Mouse (Mus musculus) midbrain, embryonic 14.5 days (tissue): ENCODE measurements around the gene Kcnip1. TPM values are rescaled to one million over a fixed set of nuclear protein-coding genes. Genes with fewer than 3 reads are reported as not detected.

Experiments
- ATAC-seq: fragments of 200-750 bp; cut with Nextera tagmentation; 2 replicates; pipeline ENCODE4 v1.8.0; 2017; ENCODE audit warnings: moderate number of reproducible peaks, moderate library complexity; ENCODE audit not compliant: low FRiP score, low TSS enrichment
- DNase-seq: peaks from one replicate; pipeline ENCODE4 v3.0.0-alpha.2; 2015
- H3K27ac ChIP-seq: fragments of 300-500 bp; sonication (generic); replicated peaks from 2 replicates; pipeline ENCODE4 v1.5.1; 2014; ENCODE audit warnings: mild to moderate bottlenecking, low read depth, low read length, moderate library complexity
- H3K27me3 ChIP-seq: fragments of 300-500 bp; sonication (generic); 2 replicates; pipeline ENCODE4 v1.6.1; 2014; ENCODE audit warnings: low read length, control low read depth, mixed read lengths; ENCODE audit not compliant: control insufficient read depth, insufficient read depth
- H3K36me3 ChIP-seq: fragments of 300-500 bp; sonication (generic); 2 replicates; pipeline ENCODE4 v1.6.1; 2014; ENCODE audit warnings: low read length, control low read depth; ENCODE audit not compliant: control insufficient read depth, insufficient read depth
- H3K4me1 ChIP-seq: fragments of 300-500 bp; sonication (generic); 2 replicates; pipeline ENCODE4 v1.6.1; 2014; ENCODE audit warnings: mild to moderate bottlenecking, antibody characterized with exemption, low read length, control low read depth; ENCODE audit not compliant: control insufficient read depth, insufficient read depth
- H3K4me2 ChIP-seq: fragments of 300-500 bp; sonication (generic); 2 replicates; pipeline ENCODE4 v1.6.1; 2014; ENCODE audit warnings: mild to moderate bottlenecking, low read length, moderate library complexity
- H3K4me3 ChIP-seq: fragments of 300-500 bp; sonication (generic); replicated peaks from 2 replicates; pipeline ENCODE4 v1.5.1; 2014; ENCODE audit warnings: low read depth, low read length
- H3K9ac ChIP-seq: fragments of 300-500 bp; sonication (generic); replicated peaks from 2 replicates; pipeline ENCODE4 v1.6.1; 2014; ENCODE audit warnings: mild to moderate bottlenecking, low read length, moderate library complexity
- H3K9me3 ChIP-seq: fragments of 300-500 bp; sonication (generic); 2 replicates; pipeline ENCODE4 v1.6.1; 2016; ENCODE audit warnings: low read length, control low read depth, mixed read lengths; ENCODE audit not compliant: control insufficient read depth
- WGBS: fragments of 180-500 bp; shearing (Covaris S2); extraction: QIAGEN DNeasy Blood & Tissue Kit; methylation state at CpG from one replicate; pipeline ENCODE4 v1.1.7; 2014; 5-methylcytosine and 5-hydroxymethylcytosine counted together
- polyA plus RNA-seq: library from polyadenylated mRNA; unstranded; fragments of >200 nt; fragmentation: Nextera tagmentation; extraction: Ambion mirVana; gene quantifications from 2 replicates; pipeline ENCODE4 v1.2.1, GENCODE M21; 2014

The Kcnip1 gene
- polyA plus RNA-seq, 1 experiment from 2014 or later = 76.5 TPM

- 79% methylated on average over 4 of the region's 4 CpGs for WGBS
- H3K9ac ChIP-seq = no peak overlapping the region
- no peaks in the 10 kb centered on the region for H3K27me3 ChIP-seq
- ATAC-seq (no peak), DNase-seq (no peak)
- no peaks in the 10 kb centered on the region for H3K4me1 ChIP-seq
- H3K4me3 ChIP-seq = no peak overlapping the region
- no peaks in the 10 kb centered on the region for H3K9me3 ChIP-seq
- H3K4me2 ChIP-seq = no peak overlapping the region
- no peaks in the 10 kb centered on the region for H3K36me3 ChIP-seq
- H3K27ac ChIP-seq = no peak overlapping the region
Observed at GRCm38 (mm10) chr11:33955982-33956381, 37.0 kb downstream of the Kcnip1 start.

DNA sequence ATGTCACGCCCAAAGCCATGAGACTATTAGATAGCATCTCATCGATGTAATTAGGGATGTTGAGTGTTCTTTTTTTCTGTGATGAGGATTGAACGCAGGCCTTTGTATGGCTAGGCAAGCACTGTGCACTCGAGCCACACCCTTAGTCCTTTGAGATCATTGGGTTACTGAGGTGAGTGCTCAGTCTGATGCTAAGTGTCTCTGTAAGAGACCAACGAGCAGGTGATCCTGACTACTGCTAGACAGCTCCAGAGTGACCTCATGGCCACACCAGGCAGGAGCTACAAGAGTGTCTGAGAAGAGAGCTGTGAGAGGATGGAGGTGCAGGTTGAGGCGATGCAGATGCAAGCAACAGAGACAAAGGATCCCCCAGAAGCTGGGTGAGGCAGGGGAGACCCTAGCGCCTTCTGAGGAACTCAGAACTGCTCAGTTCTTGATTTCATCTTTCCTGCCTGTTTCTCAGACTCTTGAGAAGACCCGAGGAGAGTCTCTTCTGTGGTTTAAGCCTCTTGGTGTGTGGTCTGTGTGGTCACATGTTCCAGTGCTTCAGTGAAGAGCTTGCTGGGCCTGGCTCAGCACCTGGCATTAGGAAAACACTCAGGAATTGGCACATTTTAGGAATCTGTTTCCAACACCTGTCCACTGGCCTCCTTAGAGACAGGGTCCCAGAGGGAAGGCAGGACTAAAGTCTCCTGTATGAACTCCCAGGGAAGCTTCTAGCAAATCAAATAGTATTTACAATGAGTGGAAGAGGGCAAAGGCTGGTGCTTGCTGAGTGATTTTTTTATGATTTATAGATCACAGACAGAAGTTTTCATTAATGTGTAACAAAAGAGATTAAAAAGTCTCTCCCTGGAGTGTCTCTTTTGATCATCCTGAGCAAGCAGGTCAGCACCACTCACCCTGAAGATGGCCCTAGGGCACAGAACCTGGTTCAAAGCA, 41.0 kb downstream of the Kcnip1 start:
- 83% methylated on average over 8 of the region's 8 CpGs for WGBS
- ATAC-seq (no peak), DNase-seq (no peak)

GRCm38 (mm10) chr11:33951155-33951554, 41.8 kb downstream of the Kcnip1 start:
- Histone ChIP-seq H3K9me3 (no peaks in the 10 kb centered on the region), H3K4me1 (no peaks in the 10 kb centered on the region), H3K36me3 (no peaks in the 10 kb centered on the region), H3K4me2 (no peak overlapping the region), H3K9ac (no peak overlapping the region), H3K27ac (no peak overlapping the region), H3K4me3 (no peak overlapping the region), H3K27me3 (no peaks in the 10 kb centered on the region)
- WGBS = 29% methylated on average over 5 of the region's 5 CpGs
- no peak for ATAC-seq
- no peak for DNase-seq

More for the DNA sequence above, 41.0 kb downstream of the Kcnip1 start:
- no peak overlapping the region for H3K27ac ChIP-seq
- no peak overlapping the region for H3K4me3 ChIP-seq
- no peak overlapping the region for H3K4me2 ChIP-seq
- H3K9me3 ChIP-seq = no peaks in the 10 kb centered on the region
- no peaks in the 10 kb centered on the region for H3K27me3 ChIP-seq
- no peak overlapping the region for H3K9ac ChIP-seq
- H3K36me3 ChIP-seq = no peaks in the 10 kb centered on the region
- no peaks in the 10 kb centered on the region for H3K4me1 ChIP-seq

GRCm38 (mm10) chr11:33946501-33946900, 46.5 kb downstream of the Kcnip1 start:
- WGBS = 88% methylated on average over 4 of the region's 4 CpGs
- H3K9me3 ChIP-seq = no peaks in the 10 kb centered on the region
- no peaks in the 10 kb centered on the region for H3K36me3 ChIP-seq
- DNase-seq (no peak), ATAC-seq (no peak)
- no peak overlapping the region for H3K27ac ChIP-seq
- H3K9ac ChIP-seq = no peak overlapping the region
- H3K27me3 ChIP-seq = no peaks in the 10 kb centered on the region
- H3K4me3 ChIP-seq = no peak overlapping the region
- H3K4me2 ChIP-seq = no peak overlapping the region
- no peaks in the 10 kb centered on the region for H3K4me1 ChIP-seq

GRCm38 (mm10) chr11:33944786-33945328, 48.1 kb downstream of the Kcnip1 start:
- H3K4me3 ChIP-seq = no peak overlapping the region
- no peak overlapping the region for H3K9ac ChIP-seq
- H3K36me3 ChIP-seq = no peaks in the 10 kb centered on the region
- no peaks in the 10 kb centered on the region for H3K9me3 ChIP-seq
- H3K4me2 ChIP-seq = no peak overlapping the region
- no peak overlapping the region for H3K27ac ChIP-seq
- ATAC-seq (no peak), DNase-seq (no peak)
- no peaks in the 10 kb centered on the region for H3K27me3 ChIP-seq
- WGBS = 90% methylated on average over 9 of the region's 9 CpGs
- no peaks in the 10 kb centered on the region for H3K4me1 ChIP-seq

DNA sequence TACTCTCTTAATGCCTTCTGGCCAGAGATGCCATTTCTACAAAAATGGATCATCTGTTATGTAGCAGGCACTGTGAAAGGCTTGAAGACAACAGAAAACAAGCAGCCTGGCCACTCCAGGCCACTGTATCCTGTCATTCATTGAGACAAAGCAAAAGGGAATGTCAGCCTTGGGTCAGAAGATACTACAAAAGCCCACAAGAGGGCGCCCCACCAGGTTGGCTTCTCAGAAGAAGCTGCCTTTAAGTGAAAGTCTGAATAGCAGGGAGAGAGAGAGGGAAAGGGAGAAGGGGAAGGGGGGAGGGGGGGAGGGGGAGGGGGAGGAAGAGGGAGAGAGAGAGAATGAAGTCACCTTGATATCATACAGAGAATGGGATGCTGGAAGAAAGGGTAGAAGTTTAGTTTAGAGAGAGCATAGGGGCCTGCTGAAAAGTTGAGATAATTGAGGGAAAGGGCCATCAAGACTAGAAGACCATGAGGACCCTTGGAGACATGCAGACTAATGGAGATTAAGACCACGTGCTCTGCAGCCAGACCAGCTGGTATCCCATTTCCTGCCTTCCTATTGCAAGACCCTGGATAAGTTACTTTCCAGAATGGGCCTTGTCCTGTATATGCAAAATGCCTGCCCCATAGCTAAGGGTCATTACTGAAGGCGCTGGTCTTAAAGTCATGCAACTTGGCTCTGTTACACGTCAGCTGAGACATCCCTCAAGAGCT, 48.7 kb downstream of the Kcnip1 start:
- no peak for DNase-seq

DNA sequence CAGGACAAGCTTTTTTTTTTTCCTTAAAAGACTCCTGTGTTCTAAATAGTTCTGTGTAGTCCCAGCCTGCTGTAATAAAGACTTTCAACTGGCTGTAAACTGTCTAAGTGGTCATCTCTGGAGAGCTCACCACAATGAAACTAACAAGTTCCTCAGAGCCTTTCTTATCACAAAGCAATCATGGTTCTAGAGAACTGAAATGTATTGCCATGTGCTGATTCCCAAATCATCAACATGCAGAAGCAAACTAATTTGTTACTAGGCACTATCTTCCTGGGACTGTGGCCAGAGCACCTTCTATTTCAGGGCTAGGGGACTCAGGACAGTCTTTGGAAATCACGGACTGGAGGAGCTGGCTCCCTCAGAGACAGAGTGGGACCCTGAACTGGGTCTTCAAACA, 49.4 kb downstream of the Kcnip1 start:
- Histone ChIP-seq H3K4me1 (no peaks in the 10 kb centered on the region), H3K36me3 (no peaks in the 10 kb centered on the region), H3K4me2 (no peak overlapping the region), H3K4me3 (no peak overlapping the region), H3K9me3 (no peaks in the 10 kb centered on the region), H3K27ac (no peak overlapping the region), H3K27me3 (no peaks in the 10 kb centered on the region), H3K9ac (no peak overlapping the region)
- DNase-seq (no peak), ATAC-seq (no peak)
- 79% methylated on average over 1 of the region's 1 CpGs for WGBS

More for the DNA sequence above, 48.7 kb downstream of the Kcnip1 start:
- H3K27ac ChIP-seq = no peak overlapping the region
- no peak overlapping the region for H3K9ac ChIP-seq
- no peaks in the 10 kb centered on the region for H3K4me1 ChIP-seq
- no peaks in the 10 kb centered on the region for H3K9me3 ChIP-seq
- ATAC-seq = no peak
- H3K4me2 ChIP-seq = no peak overlapping the region
- H3K4me3 ChIP-seq = no peak overlapping the region
- H3K36me3 ChIP-seq = no peaks in the 10 kb centered on the region
- no peaks in the 10 kb centered on the region for H3K27me3 ChIP-seq
- WGBS = 67% methylated on average over 4 of the region's 4 CpGs

DNA sequence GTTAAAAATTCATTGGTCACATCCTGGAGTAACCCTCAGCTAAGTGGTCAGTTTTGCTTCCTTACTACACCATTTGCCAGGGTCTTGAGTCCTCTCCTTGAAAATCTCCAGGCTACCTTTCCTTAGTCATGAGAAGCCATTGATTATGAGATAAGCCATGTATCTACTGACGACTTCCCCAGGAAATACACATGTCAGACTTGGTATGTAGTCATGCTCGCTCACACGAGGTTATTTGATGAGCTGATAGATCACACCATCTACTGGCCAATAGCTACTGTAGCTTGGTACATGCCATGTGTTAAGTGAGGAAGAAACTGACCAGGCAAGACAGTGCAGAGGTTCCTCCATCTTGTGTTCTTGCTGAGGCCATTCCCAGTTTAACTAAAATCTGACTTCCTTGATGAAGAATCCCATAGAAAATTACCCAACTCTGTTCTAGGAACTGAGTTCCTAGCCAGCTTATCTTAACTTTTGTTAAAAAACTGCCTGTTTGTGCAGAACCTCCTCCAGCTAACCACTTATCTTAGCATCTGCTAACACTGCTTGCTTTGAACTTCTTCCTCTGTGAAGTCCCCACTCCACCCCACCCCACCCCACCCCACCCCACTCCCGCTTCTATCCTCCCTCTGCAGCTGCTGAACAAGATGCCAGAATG, 53.4 kb downstream of the Kcnip1 start:
- 85% methylated on average over 4 of the region's 4 CpGs for WGBS

More for the DNA sequence above, 53.4 kb downstream of the Kcnip1 start:
- Histone ChIP-seq H3K9me3 (no peaks in the 10 kb centered on the region), H3K27me3 (no peaks in the 10 kb centered on the region), H3K4me2 (no peak overlapping the region), H3K9ac (no peak overlapping the region), H3K36me3 (no peaks in the 10 kb centered on the region), H3K4me3 (no peak overlapping the region), H3K4me1 (no peaks in the 10 kb centered on the region), H3K27ac (no peak overlapping the region)
- no peak for ATAC-seq
- no peak for DNase-seq
